In genomic region chr10:44380476-44381208, GRCm38 (mm10) we compare ENCODE assay signal across 8 mouse cellular contexts.
DNase-seq lines count a peak whose midpoint lies in the region; ATAC-seq and TF ChIP-seq lines count a peak whose summit lies in the region.

No protein-coding gene starts in this region.

- TF ChIP-seq POLR2A in thymus, adult 2 months (IDR thresholded peaks at IDR 0.05; ENCODE audit: control insufficient read depth, extremely low read depth, insufficient read depth, low read length, poor library complexity), result peak; percentile 43; the same call in 1 of the 2 replicates

- no peaks in the 10 kb centered on the region for H3K9me3 ChIP-seq in limb, embryonic 15.5 days
- H3K9me3 ChIP-seq in midbrain, embryonic 16.5 days (replicated peaks; ENCODE audit: control insufficient read depth, low read length, poor library complexity, severe bottlenecking), result no peaks in the 10 kb centered on the region

- 0 out of 2 replicates have a peak, but pooled peaks have one; percentile 21 for TF ChIP-seq CTCF in thymus, adult 2 months (IDR thresholded peaks at IDR 0.05; ENCODE audit: borderline replicate concordance, control insufficient read depth, extremely low read depth, insufficient read depth, low read length, poor library complexity)

- H3K27me3 ChIP-seq in limb, embryonic 15.5 days, result no peaks in the 10 kb centered on the region
- H3K27me3 ChIP-seq in midbrain, embryonic 16.5 days (ENCODE audit: control insufficient read depth, insufficient read depth, low read depth, low read length), result no peaks in the 10 kb centered on the region
- H3K27me3 ChIP-seq in thymus, adult 2 months (ENCODE audit: control insufficient read depth, insufficient read depth, low read length), result no peaks in the 10 kb centered on the region

- H3K4me3 ChIP-seq in limb, embryonic 15.5 days, result no peak overlapping the region; the same call in 1 of the 2 replicates
- H3K4me3 ChIP-seq in midbrain, embryonic 16.5 days (ENCODE audit: low read depth, low read length), result no peak overlapping the region
- peak overlapping the region; percentile 79 for H3K4me3 ChIP-seq in thymus, adult 2 months (ENCODE audit: control insufficient read depth, insufficient read depth, low read length)

- H3K4me2 ChIP-seq in limb, embryonic 15.5 days, result peak overlapping the region; percentile 26
- no peak overlapping the region for H3K4me2 ChIP-seq in midbrain, embryonic 16.5 days (ENCODE audit: low read length)

- ATAC-seq in limb, embryonic 15.5 days (ENCODE audit: insufficient number of reproducible peaks, low FRiP score, low TSS enrichment, low read depth), result no peak; the same call in 1 of the 2 replicates
- ATAC-seq in midbrain, embryonic 16.5 days, result 0 out of 2 replicates have a peak, but pooled peaks have one; percentile 9

- no peak overlapping the region; the same call in 1 of the 2 replicates for H3K9ac ChIP-seq in limb, embryonic 15.5 days
- H3K9ac ChIP-seq in midbrain, embryonic 16.5 days (ENCODE audit: low read depth, low read length), result no peak overlapping the region

- DNase-seq in left cerebral cortex, adult 11 months (ENCODE audit: low spot score), result peak; percentile 43
- no peak for DNase-seq in left cerebral cortex, postnatal 4 days
- DNase-seq in embryo, embryonic 10 days (ENCODE audit: low spot score), result peak; percentile 35
- DNase-seq in heart, adult 9 months (ENCODE audit: low spot score in 2 of 2), result peak; percentile 67 to 75
- peak; percentile 35 for DNase-seq in kidney, adult 9 months
- peak; percentile 61 for DNase-seq in thymus, adult 2 months

- no peaks in the 10 kb centered on the region for H3K36me3 ChIP-seq in limb, embryonic 15.5 days
- no peaks in the 10 kb centered on the region for H3K36me3 ChIP-seq in midbrain, embryonic 16.5 days (ENCODE audit: control insufficient read depth, insufficient read depth, low read length)
- no peaks in the 10 kb centered on the region for H3K36me3 ChIP-seq in thymus, adult 2 months (ENCODE audit: control insufficient read depth, insufficient read depth, low read length)

- intact Hi-C loops in left cerebral cortex, postnatal 4 days (cut with DNase I), result no loop called here

- 37% methylated on average over 20 of the region's 20 CpGs for WGBS in limb, embryonic 15.5 days
- WGBS in midbrain, embryonic 16.5 days, result 55% methylated on average over 20 of the region's 20 CpGs
- 3% methylated on average over 20 of the region's 20 CpGs for WGBS in thymus, adult 2 months

- H3K27ac ChIP-seq in limb, embryonic 15.5 days, result peak overlapping the region; percentile 69
- no peak overlapping the region for H3K27ac ChIP-seq in midbrain, embryonic 16.5 days (ENCODE audit: low read length)
- H3K27ac ChIP-seq in thymus, adult 2 months (ENCODE audit: control insufficient read depth, insufficient read depth, low read length), result peak overlapping the region; percentile 42

- H3K4me1 ChIP-seq in limb, embryonic 15.5 days, result peaks cover 25% of the 10 kb centered on the region
- H3K4me1 ChIP-seq in midbrain, embryonic 16.5 days (ENCODE audit: control insufficient read depth, insufficient read depth, low read length), result peaks cover 9% of the 10 kb centered on the region; the same call in 1 of the 2 replicates
- peaks cover 20% of the 10 kb centered on the region for H3K4me1 ChIP-seq in thymus, adult 2 months (replicated peaks; ENCODE audit: control insufficient read depth, insufficient read depth, low read length)
